Mouse (Mus musculus) thymus, adult 2 months (tissue): ENCODE data around the gene Clcn5.

ENCODE experiments used
- CTCF ChIP-seq: fragments of 200-500 bp; IDR thresholded peaks from 2 replicates; pipeline ENCODE4 v1.5.1; 2012; ENCODE audit warnings: mild to moderate bottlenecking, control low read depth, low read length, moderate library complexity, borderline replicate concordance; ENCODE audit not compliant: control insufficient read depth, poor library complexity, insufficient read depth; ENCODE audit errors: extremely low read depth
- POLR2A ChIP-seq: fragments of 200-500 bp; IDR thresholded peaks from 2 replicates; pipeline ENCODE4 v1.6.1; 2012; ENCODE audit warnings: mild to moderate bottlenecking, low read length, control low read depth, moderate library complexity; ENCODE audit not compliant: control insufficient read depth, poor library complexity, insufficient read depth; ENCODE audit errors: extremely low read depth

DNA sequence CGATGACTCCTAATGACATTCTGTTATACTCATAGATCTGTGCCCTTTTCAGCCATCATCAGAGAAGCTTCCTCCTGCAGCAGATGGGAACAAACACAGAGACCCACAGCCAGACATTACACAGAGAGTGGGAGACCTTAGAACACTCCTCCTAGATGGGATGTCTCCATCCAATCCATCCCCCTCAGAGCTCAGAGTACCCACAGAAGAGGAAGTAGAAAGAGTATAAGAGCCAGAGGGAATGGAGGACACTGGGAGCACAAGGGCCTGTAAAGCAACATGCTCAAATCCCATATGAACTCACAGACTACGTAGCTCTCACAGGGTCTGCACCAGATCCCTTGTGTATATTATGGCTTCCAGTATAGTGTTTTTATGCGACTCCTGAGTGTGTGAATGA lies 115.6 kb downstream of the Clcn5 start:
- TF ChIP-seq CTCF = no peak
- TF ChIP-seq POLR2A = no peak
